Mouse (Mus musculus): ENCODE measurements at regions not wholly inside any gene's neighbourhood (a gene's known extent, or its start where the extent isn't known, plus 50 kb on each side); places are given as distances from the start of the nearest gene placed in this dataset.

DNA sequence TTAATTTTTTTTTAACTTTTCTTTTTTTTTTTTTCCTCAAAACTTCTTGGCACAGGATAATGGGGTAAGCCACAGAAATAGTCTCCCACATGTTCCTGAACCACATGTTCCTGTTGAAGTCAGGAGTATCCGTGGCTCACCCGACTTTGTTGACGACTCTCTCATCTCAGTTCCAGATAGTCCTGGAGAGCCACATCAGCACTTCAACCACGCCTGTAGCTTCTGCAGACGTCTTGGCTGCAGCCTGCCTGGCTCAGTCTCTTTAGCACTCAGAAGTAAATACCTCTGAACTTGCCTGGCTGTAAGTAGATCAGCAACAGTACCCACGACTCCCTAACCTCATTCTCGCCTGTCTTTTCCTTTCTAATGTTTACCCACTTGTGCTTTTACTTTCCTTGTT is 50.3 kb upstream of the Rapgef5 start:
- Histone ChIP-seq H3K36me3 (replicated peaks; ENCODE audit: control insufficient read depth, insufficient read depth, low read depth) (no peaks in the 10 kb centered on the region), H3K4me1 (replicated peaks; ENCODE audit: control insufficient read depth in 2 of 2, insufficient read depth in 2 of 2, low read length in 1 of 2) (no peaks in the 10 kb centered on the region), H3K9me3 (ENCODE audit: control insufficient read depth, low read length) (no peaks in the 10 kb centered on the region), H3K27me3 (ENCODE audit: control insufficient read depth, insufficient read depth, low read length) (no peaks in the 10 kb centered on the region), H3K9ac (replicated peaks) (no peak overlapping the region), H3K4me3 (ENCODE audit: insufficient read depth in 1 of 2, low read depth in 2 of 2, low read length in 2 of 2) (no peak overlapping the region), H3K27ac (no peak overlapping the region), H3K4me2 (ENCODE audit: low read depth) (no peak overlapping the region)
- TF ChIP-seq EP300 (IDR thresholded peaks at IDR 0.05; ENCODE audit: low read depth) (no peak), CTCF (IDR thresholded peaks at IDR 0.05; ENCODE audit: low read depth) (no peak)
- DNase-seq (ENCODE audit: low read depth in 3 of 3, low spot score in 3 of 3): no peak
- 27% methylated on average over 7 of the region's 7 CpGs for WGBS (ENCODE audit: insufficient replicate concordance)
- no peak for ATAC-seq (ENCODE audit: insufficient read depth)
